Mouse (Mus musculus): Measurements from ENCODE around the gene Zfp687. TPM values are rescaled to one million over a fixed set of nuclear protein-coding genes. Genes with fewer than 3 reads are reported as not detected.
"Not testable (repeated sequence)": the region's sequence is repeated elsewhere in the genome, so short reads cannot be mapped to it uniquely, and the experiment has no call there.

Zfp687 gene
- polyA plus RNA-seq, 1 experiment from 2014 or later: 16.6 TPM

DNA sequence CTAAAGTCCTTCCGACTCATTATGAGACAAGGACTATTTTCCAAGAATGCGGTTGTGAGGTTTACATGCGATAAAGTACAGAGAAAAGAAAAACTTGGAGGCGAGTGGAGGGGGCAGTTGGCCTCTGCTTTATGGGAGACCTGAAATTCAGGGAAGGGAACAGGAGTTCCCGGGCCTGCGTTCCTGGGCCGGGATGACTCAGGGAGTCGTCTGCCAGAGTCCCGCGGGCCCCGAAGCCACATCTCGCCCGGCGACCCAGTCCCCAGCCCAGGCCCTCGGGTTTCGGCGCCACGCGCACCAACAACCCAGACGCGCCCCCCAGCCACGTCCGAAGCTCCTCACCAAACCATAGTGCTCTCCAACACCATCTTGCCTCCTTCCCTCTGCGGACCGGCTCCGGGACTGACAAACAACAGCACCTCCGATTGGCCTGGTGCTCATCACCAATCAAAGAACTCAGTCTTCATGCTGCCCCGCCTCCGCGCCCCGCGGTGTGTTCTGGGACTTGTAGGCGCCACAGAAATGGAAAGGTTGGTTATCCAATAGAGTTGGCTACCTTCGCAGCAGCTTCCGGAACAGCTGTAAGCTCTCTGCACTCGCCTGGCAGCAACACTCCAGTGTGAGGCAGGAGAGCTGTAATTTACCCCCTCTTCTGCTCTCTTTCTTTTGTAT lies 27.1 kb upstream of the Zfp687 start, which contains the start of gene Psmd4:
Gene Psmd4 (minus strand): TSS at position 449 of the 672 bp plus-strand sequence.
- Histone ChIP-seq H3K27me3 (replicated peaks) (no peaks in the 10 kb centered on the region), H3K4me1 (peaks cover 21% of the 10 kb centered on the region), H3K4me3 (replicated peaks) (peak within 1 kb of the TSS; percentile 93), H3K9ac (replicated peaks) (peak within 1 kb of the TSS; percentile 86), H3K4me2 (peak within 1 kb of the TSS; percentile 59), H3K36me3 (peaks cover 8% of the 10 kb centered on the region), H3K27ac (replicated peaks) (peak within 1 kb of the TSS; percentile 78), H3K9me3 (replicated peaks) (no peaks in the 10 kb centered on the region)
- peak; percentile 99 for ATAC-seq (ENCODE audit: low FRiP score)
- WGBS: under 1% methylated on average over 35 of the region's 36 CpGs

DNA sequence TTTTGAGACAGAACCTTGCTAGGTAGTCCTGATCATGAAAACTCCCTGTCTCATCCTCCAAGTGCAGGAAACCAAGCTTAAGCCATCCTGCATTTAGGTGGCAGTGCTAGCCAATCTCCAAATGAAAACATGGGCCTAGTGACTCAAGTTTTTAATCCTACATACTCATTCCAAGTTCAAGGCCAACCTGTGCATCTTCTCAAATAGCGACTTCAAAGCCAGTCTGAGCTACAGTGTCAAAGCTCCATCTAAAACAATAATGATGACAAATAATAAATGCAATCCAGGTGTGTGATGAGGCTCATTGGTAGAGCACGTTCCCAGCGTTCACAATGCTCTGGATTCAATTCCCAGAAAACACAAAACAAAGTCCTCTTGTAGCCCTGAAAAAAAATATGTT lies 26.4 kb upstream of the Zfp687 start:
- H3K4me2 ChIP-seq: peak overlapping the region; percentile 59
- no peaks in the 10 kb centered on the region for H3K27me3 ChIP-seq (replicated peaks)
- H3K9me3 ChIP-seq (replicated peaks): no peaks in the 10 kb centered on the region
- 10% methylated on average over 3 of the region's 3 CpGs for WGBS
- ATAC-seq (ENCODE audit: low FRiP score): no peak
- H3K4me3 ChIP-seq (replicated peaks): peak overlapping the region; percentile 93
- no peak overlapping the region for H3K27ac ChIP-seq (replicated peaks)
- H3K4me1 ChIP-seq: peaks cover 21% of the 10 kb centered on the region
- H3K9ac ChIP-seq (replicated peaks): peak overlapping the region; percentile 86
- H3K36me3 ChIP-seq: peaks cover 9% of the 10 kb centered on the region

DNA sequence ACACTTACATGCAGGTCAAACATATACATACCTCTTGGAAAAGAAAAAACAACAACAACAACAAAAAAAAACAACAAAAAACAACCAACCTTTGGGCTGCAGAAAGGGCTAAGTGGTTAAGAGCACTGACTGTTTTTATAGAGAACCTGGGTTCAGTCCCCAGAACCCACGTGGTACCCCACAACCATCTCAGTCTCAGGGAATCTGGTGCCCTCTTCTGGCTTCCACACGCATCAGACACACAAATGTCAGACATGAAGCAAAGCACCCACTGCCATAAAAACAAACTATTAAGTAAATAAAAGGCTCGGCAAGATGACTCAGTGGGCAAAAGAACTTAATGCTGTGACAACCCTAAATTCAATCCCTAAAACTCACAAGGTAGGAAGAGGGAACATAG lies 14.7 kb upstream of the Zfp687 start:
- Histone ChIP-seq H3K4me1 (peaks cover 2% of the 10 kb centered on the region; the same call in 1 of the 2 replicates), H3K4me3 (replicated peaks) (no peak overlapping the region), H3K27ac (replicated peaks) (no peak overlapping the region), H3K9me3 (replicated peaks) (no peaks in the 10 kb centered on the region), H3K27me3 (replicated peaks) (no peaks in the 10 kb centered on the region), H3K4me2 (no peak overlapping the region), H3K9ac (replicated peaks) (no peak overlapping the region), H3K36me3 (peaks cover 52% of the 10 kb centered on the region)
- 69% methylated on average over 3 of the region's 3 CpGs for WGBS
- no peak for ATAC-seq (ENCODE audit: low FRiP score)

DNA sequence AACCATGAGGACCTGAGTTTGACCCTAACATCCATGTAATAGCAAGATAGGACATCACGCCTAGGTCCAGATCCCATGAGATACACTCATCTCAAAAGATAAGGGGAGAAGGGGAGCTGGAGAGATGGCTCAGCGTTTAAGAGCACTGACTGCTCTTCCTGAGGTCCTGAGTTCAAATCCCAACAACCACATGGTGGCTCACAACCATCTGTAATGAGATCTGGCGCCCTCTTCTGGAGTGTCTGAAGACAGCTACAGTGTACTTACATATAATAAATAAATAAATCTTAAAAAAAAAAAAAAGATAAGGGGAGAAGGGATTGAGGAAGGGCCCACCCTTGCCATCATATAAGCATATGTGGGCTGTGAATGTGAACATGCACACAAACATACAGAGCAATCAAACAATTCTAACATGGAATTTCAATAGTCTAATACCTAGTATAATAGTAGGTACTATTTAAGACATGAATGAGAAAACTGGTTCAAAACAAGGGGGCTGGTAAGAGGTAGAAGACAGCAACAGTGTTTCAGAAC lies 14.1 kb upstream of the Zfp687 start:
- H3K36me3 ChIP-seq: peaks cover 46% of the 10 kb centered on the region
- 72% methylated on average over 3 of the region's 3 CpGs for WGBS
- not testable (repeated sequence) for H3K27ac ChIP-seq (replicated peaks); H3K4me1 ChIP-seq; H3K4me3 ChIP-seq (replicated peaks); H3K27me3 ChIP-seq (replicated peaks); H3K9me3 ChIP-seq (replicated peaks); H3K9ac ChIP-seq (replicated peaks); ATAC-seq (ENCODE audit: low FRiP score); H3K4me2 ChIP-seq

DNA sequence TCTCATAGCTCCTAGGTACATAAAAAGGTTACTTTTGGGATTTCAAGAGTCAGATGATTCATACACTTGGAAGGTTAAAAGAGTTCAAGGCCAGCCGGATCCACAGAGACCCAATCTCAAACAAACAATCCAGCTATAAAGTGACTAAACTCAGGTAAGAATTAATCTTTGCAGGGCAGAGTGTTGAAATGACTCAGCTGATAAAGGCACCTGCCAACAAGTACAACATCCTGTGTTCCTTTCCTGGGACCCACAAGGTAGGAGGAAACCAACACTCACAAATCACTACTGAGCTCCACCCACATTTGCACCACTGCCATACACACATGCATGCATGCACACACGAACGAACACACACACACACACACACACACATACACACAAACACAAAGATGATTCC lies 13.4 kb upstream of the Zfp687 start:
- Histone ChIP-seq H3K4me2 (no peak overlapping the region), H3K4me1 (peaks cover 6% of the 10 kb centered on the region; the same call in 1 of the 2 replicates), H3K4me3 (replicated peaks) (no peak overlapping the region), H3K36me3 (peaks cover 39% of the 10 kb centered on the region), H3K9ac (replicated peaks) (no peak overlapping the region), H3K9me3 (replicated peaks) (no peaks in the 10 kb centered on the region), H3K27ac (replicated peaks) (no peak overlapping the region), H3K27me3 (replicated peaks) (no peaks in the 10 kb centered on the region)
- no peak for ATAC-seq (ENCODE audit: low FRiP score)
- 85% methylated on average over 3 of the region's 3 CpGs for WGBS

DNA sequence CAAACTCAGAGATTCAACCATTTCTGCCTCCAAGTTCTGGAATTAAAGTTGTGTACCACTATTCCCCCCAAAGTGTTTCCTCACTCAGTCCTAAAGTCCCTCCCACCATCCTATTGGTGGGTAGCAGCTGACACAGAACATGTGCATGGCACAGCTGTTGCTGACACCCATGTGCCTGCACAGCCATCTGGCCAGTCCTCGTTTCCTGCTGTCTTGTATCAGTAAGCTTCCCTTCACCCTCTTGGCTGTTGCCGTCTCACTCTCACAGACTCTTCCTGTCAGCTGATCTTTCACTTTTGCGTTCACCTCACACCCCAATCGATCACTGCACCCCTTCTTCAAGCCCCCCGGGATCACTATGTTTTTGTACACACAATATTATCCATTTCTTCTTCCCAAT lies 12.5 kb upstream of the Zfp687 start:
- Histone ChIP-seq H3K27ac (replicated peaks) (0 out of 2 replicates have a peak overlapping the region, but pooled peaks have one; percentile 3), H3K4me3 (replicated peaks) (no peak overlapping the region), H3K4me2 (no peak overlapping the region), H3K36me3 (peaks cover 30% of the 10 kb centered on the region), H3K27me3 (replicated peaks) (no peaks in the 10 kb centered on the region), H3K9me3 (replicated peaks) (no peaks in the 10 kb centered on the region), H3K4me1 (peaks cover 6% of the 10 kb centered on the region; the same call in 1 of the 2 replicates), H3K9ac (replicated peaks) (no peak overlapping the region)
- WGBS: 61% methylated on average over 5 of the region's 5 CpGs
- ATAC-seq (ENCODE audit: low FRiP score): 0 out of 2 replicates have a peak, but pooled peaks have one; percentile 40

DNA sequence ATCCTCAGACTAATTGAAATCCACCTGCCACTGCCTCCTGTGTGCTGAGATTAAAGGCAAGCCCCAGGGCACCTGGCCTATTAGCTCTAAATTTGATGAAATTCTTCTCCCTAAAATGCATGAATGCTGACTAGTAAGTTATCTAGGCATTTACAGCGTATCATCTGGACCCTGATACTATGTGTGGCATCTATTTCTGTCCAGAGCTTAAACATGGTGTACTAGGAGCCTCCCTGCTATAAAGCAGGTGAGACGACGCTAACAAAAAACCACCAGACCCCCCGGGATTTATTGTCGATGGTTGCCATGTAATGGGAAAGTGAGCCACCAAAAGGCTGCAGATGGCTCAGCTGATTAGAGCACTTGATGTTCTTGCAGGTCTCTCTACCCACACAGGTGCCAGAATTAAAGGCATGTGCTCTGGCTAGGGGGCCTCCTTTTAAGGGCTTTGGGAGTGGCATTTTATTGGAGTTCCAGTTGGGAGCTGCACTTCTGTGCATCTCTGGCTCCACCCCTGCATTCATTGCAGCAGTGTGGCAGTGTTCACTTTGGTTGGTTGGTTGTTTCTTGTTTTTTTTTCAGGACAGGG lies 11.9 kb upstream of the Zfp687 start:
- Histone ChIP-seq H3K4me3 (replicated peaks) (no peak overlapping the region), H3K36me3 (peaks cover 26% of the 10 kb centered on the region), H3K4me1 (peaks cover 6% of the 10 kb centered on the region; the same call in 1 of the 2 replicates), H3K4me2 (no peak overlapping the region), H3K27me3 (replicated peaks) (no peaks in the 10 kb centered on the region), H3K9me3 (replicated peaks) (no peaks in the 10 kb centered on the region), H3K9ac (replicated peaks) (no peak overlapping the region), H3K27ac (replicated peaks) (no peak overlapping the region)
- WGBS: 29% methylated on average over 5 of the region's 5 CpGs
- no peak for ATAC-seq (ENCODE audit: low FRiP score)

GRCm38 (mm10) chr3:95025202-95025601 lies 10.0 kb upstream of the Zfp687 start:
- no peak for ATAC-seq (ENCODE audit: low FRiP score)
- H3K4me3 ChIP-seq (replicated peaks): no peak overlapping the region
- no peak overlapping the region for H3K9ac ChIP-seq (replicated peaks)
- H3K36me3 ChIP-seq: peaks cover 7% of the 10 kb centered on the region
- peaks cover 6% of the 10 kb centered on the region; the same call in 1 of the 2 replicates for H3K4me1 ChIP-seq
- WGBS: 34% methylated on average over 5 of the region's 5 CpGs
- no peaks in the 10 kb centered on the region for H3K27me3 ChIP-seq (replicated peaks)
- H3K27ac ChIP-seq (replicated peaks): no peak overlapping the region
- H3K4me2 ChIP-seq: no peak overlapping the region
- no peaks in the 10 kb centered on the region for H3K9me3 ChIP-seq (replicated peaks)

- H3K4me3 ChIP-seq (replicated peaks): no peak overlapping the region
- no peak overlapping the region for H3K27ac ChIP-seq (replicated peaks)
- no peak overlapping the region for H3K9ac ChIP-seq (replicated peaks)
- no peaks in the 10 kb centered on the region for H3K27me3 ChIP-seq (replicated peaks)
- 0 out of 2 replicates have a peak overlapping the region, but pooled peaks have one; percentile 5 for H3K4me2 ChIP-seq
- H3K4me1 ChIP-seq: peaks cover 6% of the 10 kb centered on the region; the same call in 1 of the 2 replicates
- 28% methylated on average over 11 of the region's 11 CpGs for WGBS
- no peak for ATAC-seq (ENCODE audit: low FRiP score)
- H3K36me3 ChIP-seq: 0 out of 2 replicates have a peak, but pooled peaks cover under 1% of the 10 kb centered on the region
- no peaks in the 10 kb centered on the region for H3K9me3 ChIP-seq (replicated peaks)
These were observed 9.3 kb upstream of the Zfp687 start for GRCm38 (mm10) chr3:95024551-95024950.

GRCm38 (mm10) chr3:95020956-95021355 lies 5.7 kb upstream of the Zfp687 start:
- H3K27ac ChIP-seq (replicated peaks); H3K4me2 ChIP-seq; H3K27me3 ChIP-seq (replicated peaks); H3K36me3 ChIP-seq; ATAC-seq (ENCODE audit: low FRiP score); H3K4me3 ChIP-seq (replicated peaks); H3K9me3 ChIP-seq (replicated peaks); H3K9ac ChIP-seq (replicated peaks): not testable (repeated sequence)
- WGBS: 93% methylated on average over 5 of the region's 5 CpGs
- peaks cover 10% of the 10 kb centered on the region for H3K4me1 ChIP-seq

- peaks cover 17% of the 10 kb centered on the region for H3K4me1 ChIP-seq
- 89% methylated on average over 2 of the region's 2 CpGs for WGBS
- H3K9me3 ChIP-seq (replicated peaks): no peaks in the 10 kb centered on the region
- H3K27me3 ChIP-seq (replicated peaks): no peaks in the 10 kb centered on the region
- ATAC-seq (ENCODE audit: low FRiP score): no peak
- no peak overlapping the region for H3K4me3 ChIP-seq (replicated peaks)
- H3K4me2 ChIP-seq: no peak overlapping the region
- H3K9ac ChIP-seq (replicated peaks): no peak overlapping the region
- H3K27ac ChIP-seq (replicated peaks): no peak overlapping the region
- no peaks in the 10 kb centered on the region for H3K36me3 ChIP-seq
These were observed 3.5 kb upstream of the Zfp687 start for GRCm38 (mm10) chr3:95018741-95019140.

Data from neural tube, embryonic 15.5 days (tissue).